Mouse (Mus musculus): Measurements from ENCODE around the gene Abce1.

The Abce1 gene

DNA sequence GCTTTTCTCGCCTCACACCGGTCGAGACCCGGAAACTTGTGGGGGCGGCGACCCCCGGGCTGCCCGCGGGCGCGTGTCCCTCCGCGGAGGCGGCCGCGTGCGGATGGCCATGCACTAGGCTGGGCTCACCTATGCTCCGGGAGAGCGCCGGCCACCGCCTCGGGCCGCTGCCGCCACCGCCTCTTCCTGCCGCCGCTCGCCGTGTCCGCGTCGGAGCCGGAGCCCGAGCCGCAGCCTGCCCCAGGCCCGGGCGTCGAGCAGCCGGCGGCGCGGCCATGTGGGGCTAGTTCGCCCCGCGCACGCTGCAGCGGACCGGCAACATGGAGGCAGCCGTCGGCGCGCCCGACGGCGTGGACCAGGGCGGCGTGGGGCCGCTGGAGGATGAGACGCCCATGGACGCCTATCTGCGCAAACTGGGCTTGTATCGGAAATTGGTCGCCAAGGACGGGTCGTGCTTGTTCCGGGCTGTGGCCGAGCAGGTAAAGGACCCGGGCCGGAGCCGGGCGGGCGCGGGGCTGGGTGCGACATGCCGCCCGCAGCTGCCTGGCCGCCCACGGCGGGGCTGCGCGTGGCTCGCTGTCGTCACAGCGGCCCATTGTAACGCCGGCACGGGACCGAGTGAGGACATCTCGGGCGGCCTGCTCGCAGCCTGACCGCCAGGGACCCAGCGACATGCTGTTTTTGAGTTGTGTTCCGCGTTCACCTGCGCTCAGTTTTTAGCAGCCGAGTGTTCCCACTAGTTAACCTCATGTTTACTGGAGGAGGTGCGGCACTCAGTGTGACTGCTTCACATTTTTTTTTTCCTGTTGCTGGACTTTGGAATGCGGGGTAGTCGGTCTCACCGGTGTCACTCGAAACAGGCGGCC lies 71.7 kb downstream of the Abce1 start, which contains the start of gene Otud4:
Gene Otud4, plus strand, starts transcription at position 33 of the 866 bp plus-strand sequence.
- peak; percentile 65 for DNase-seq (ENCODE audit: low read depth, low spot score)

DNA sequence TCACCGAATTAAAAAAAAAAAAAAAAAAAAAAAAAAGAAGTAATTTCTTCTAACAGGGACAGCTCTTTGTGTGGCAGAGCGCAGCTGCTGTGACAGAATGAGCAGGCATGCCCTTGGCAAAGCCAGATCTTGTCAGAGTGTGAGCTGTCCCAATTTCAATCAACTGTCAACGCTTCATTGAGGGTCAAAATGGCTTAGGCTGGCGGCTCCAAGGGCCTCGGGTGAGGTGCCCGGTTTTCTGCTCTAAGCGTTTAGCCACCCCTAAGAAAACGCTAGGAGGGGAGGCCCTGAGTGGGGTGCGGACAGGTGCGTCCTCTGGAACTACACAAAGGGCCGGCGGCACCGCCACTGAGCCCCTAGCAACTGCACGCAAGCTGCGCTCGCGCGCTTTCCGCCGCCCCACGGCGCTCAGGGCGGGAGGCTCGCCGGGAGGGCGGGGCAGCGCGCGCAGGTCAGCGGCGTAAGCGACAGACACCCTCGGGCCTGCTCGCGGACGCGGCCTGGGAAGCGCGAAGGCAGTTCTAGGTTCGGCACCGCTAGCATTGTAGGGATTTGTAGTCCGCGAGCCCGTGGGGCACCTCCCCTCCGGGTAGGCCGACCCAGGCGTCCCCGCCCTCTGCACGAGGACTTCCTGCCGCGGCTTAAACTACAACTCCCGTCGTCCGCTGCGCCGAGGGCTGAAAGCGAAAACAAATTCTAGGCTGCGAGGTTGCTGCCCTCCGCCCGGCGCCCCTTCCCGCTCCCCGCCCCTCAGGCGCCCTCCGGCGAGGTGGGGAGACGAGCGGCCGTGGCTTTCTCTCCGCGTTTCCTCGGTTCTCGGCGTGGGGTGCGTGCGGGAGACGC lies 72.6 kb downstream of the Abce1 start:
- DNase-seq (ENCODE audit: low read depth, low spot score) = peak; percentile 100

DNA sequence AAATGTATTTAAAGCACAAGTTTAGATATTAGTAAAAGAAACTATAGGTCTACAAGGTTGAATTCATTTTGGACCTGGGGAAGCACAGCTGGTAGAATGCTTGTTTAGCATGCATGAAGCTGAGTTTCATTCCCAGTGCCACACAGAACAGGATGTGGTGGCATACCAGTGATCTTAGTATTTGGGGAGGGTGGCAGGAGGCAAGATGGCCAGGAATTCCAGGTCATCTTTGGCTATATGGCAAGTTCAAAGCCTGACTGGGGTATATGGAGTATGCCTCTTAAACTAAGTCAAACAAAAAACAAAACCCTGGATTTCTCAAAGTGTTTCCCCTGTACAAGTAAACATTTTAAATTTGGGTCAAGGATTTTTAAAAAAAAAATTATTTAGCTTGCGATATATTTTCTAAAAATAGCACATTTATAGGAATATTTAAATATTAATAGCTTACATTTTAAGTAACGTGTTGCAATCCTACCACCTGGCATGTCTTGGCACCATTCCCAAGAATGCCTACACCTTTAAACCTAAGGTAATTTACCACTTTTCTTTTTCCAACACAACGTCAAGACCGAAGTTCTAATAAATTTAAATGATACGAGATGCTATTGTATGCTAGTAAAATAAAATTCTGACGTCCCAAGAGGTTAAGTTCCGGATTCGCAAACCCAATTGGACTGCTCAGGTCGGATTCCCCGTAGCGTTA lies 73.4 kb downstream of the Abce1 start:
- peak; percentile 49 for DNase-seq (ENCODE audit: low read depth, low spot score)

DNA sequence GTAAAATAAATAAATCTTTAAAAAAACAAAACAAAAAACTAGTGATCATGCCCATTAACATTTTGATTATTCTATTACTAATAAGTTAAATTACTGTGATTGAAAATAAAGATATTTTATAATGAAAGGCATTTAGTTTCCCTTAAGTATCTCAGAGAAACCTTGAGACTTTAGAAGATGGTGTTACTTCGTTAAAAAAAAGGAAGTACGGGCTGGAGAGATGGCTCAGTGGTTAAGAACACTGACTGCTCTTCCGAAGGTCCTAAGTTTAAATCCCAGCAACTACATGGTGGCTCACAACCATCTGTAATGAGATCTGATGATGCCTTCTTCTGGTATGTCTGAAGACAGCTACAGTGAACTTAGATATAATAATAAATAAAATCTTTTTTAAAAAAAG lies 74.3 kb downstream of the Abce1 start:
- DNase-seq (ENCODE audit: low read depth, low spot score) = no peak

DNA sequence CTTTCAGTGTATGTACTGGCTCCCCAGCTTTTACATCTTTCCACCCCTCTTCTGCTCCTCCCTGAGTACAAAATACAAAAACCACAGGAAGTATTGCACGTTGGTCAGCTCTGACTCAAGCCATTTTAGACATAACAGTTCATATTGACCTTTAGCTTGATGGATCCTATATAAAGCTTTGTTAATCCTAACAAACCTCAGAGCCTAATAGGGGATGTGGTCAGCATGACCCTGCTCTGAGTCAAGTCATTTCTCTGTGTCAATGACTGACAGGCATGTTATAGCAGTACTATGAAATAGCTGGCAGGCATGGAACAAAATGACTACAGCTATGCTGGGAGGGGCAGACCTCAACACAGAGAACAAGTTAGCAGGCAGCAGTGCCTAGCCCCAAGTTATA lies 75.4 kb downstream of the Abce1 start:
- no peak for DNase-seq (ENCODE audit: low read depth, low spot score)

DNA sequence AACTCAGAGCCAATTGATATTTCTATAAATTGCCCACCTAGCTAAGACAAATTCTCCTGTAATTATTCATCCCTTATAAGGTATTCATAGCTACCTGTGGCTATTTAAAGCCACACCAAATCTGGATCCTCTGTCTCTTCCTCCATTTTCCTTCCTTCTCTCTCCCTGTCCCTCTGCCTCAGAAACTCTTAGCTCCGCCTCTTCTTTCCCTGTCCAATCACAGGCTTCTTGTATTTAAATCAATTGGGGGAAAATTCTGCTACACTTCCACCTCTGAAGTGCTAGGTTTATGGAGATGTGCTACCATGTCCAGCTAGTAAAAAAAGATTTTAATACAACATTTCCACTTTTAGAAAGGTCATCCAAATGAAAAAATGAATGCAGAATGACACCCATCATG lies 76.0 kb downstream of the Abce1 start:
- DNase-seq (ENCODE audit: low read depth, low spot score) = no peak
